Comparison of ENCODE assay signal across 9 mouse cellular contexts in the genomic region with DNA sequence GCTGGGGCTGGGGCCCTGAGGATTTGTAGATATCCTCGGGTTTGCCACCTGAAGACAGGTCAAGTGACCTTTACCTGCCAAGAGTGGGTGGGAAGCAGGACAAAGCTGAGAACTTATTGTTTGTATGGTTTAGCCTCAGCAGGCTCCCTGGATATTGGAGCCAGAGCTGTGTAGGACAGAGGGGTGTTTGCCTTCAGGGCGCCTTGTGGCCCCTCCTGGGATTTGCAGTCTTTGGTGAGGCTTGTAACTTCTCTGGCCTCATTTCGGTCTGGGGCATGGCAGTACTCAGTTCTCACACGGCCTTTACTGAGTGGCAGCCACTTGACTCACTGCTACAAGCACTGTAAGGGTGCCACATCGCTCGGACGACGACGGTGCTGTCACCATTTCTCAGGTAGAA.
A peak's percentile ranks its signal among the peaks of the same experiment; 100 is the strongest.
DNase-seq lines count a peak whose midpoint lies in the region; ATAC-seq and TF ChIP-seq lines count a peak whose summit lies in the region.
"Had no signal": no experiment of that assay in that cellular context is flagged by ENCODE, and none has a peak within 500 bp of the region (broad histone marks: within the 10 kb centered on the region; RNA-seq: fewer than 3 reads in every experiment).

No protein-coding gene starts in this region.

- H3K27ac ChIP-seq in kidney, postnatal 0 days, result no peak overlapping the region
- H3K27ac ChIP-seq in embryonic facial prominence, embryonic 14.5 days (replicated peaks; ENCODE audit: low read depth, low read length), result no peak overlapping the region
- H3K27ac ChIP-seq in hindbrain, embryonic 16.5 days (ENCODE audit: low read depth, low read length), result peak overlapping the region; percentile 40; the same call in 1 of the 2 replicates
- 0 out of 2 replicates have a peak overlapping the region, but pooled peaks have one; percentile 33 for H3K27ac ChIP-seq in midbrain, embryonic 16.5 days (ENCODE audit: low read length)

- 0 out of 2 replicates have a peak, but pooled peaks cover 3% of the 10 kb centered on the region for H3K4me1 ChIP-seq in kidney, postnatal 0 days (replicated peaks; ENCODE audit: insufficient read depth, low read length)
- H3K4me1 ChIP-seq in embryonic facial prominence, embryonic 14.5 days (ENCODE audit: control insufficient read depth, insufficient read depth, low read length), result peaks cover 14% of the 10 kb centered on the region
- peaks cover 11% of the 10 kb centered on the region for H3K4me1 ChIP-seq in hindbrain, embryonic 16.5 days (ENCODE audit: control insufficient read depth, insufficient read depth, low read depth, low read length)
- H3K4me1 ChIP-seq in midbrain, embryonic 16.5 days (ENCODE audit: control insufficient read depth, insufficient read depth, low read length), result peaks cover 10% of the 10 kb centered on the region

- 0 out of 2 replicates have a peak, but pooled peaks have one; percentile 2 for ATAC-seq in kidney, postnatal 0 days (replicated peaks; ENCODE audit: low FRiP score, low read depth)
- no peak for ATAC-seq in embryonic facial prominence, embryonic 14.5 days (ENCODE audit: low read depth)
- peak; percentile 22 for ATAC-seq in hindbrain, embryonic 16.5 days
- ATAC-seq in midbrain, embryonic 16.5 days, result peak; percentile 23; the same call in 1 of the 2 replicates

- TF ChIP-seq CTCF in kidney, postnatal 0 days (IDR thresholded peaks at IDR 0.05; ENCODE audit: low read depth), result no peak

- no peak overlapping the region for H3K9ac ChIP-seq in kidney, postnatal 0 days (ENCODE audit: low read depth, low read length)
- H3K9ac ChIP-seq in embryonic facial prominence, embryonic 14.5 days (ENCODE audit: low read depth, low read length), result no peak overlapping the region
- peak overlapping the region; percentile 64; the same call in 1 of the 2 replicates for H3K9ac ChIP-seq in hindbrain, embryonic 16.5 days (ENCODE audit: low read depth, low read length)
- H3K9ac ChIP-seq in midbrain, embryonic 16.5 days (ENCODE audit: low read depth, low read length), result peak overlapping the region; percentile 67; the same call in 1 of the 2 replicates

- H3K4me3 ChIP-seq in kidney, postnatal 0 days (replicated peaks; ENCODE audit: low read depth, low read length), result no peak overlapping the region
- H3K4me3 ChIP-seq in embryonic facial prominence, embryonic 14.5 days (ENCODE audit: low read depth, low read length), result peak overlapping the region; percentile 34; the same call in 1 of the 2 replicates
- H3K4me3 ChIP-seq in hindbrain, embryonic 16.5 days (ENCODE audit: low read length), result peak overlapping the region; percentile 39; the same call in 1 of the 2 replicates
- H3K4me3 ChIP-seq in midbrain, embryonic 16.5 days (ENCODE audit: low read depth, low read length), result peak overlapping the region; percentile 31

- 56% methylated on average over 9 of the region's 9 CpGs for WGBS in kidney, postnatal 0 days
- WGBS in embryonic facial prominence, embryonic 14.5 days, result 30% methylated on average over 9 of the region's 9 CpGs
- WGBS in hindbrain, embryonic 16.5 days, result 36% methylated on average over 9 of the region's 9 CpGs
- WGBS in midbrain, embryonic 16.5 days, result 24% methylated on average over 9 of the region's 9 CpGs

- DNase-seq in kidney, postnatal 0 days (ENCODE audit: low spot score), result no peak
- DNase-seq in kidney, postnatal 25 days, result no peak
- no peak for DNase-seq in embryonic facial prominence, embryonic 14.5 days (ENCODE audit: low spot score)
- DNase-seq in thymus, postnatal 36 days, result no peak
- no peak for DNase-seq in frontal cortex, postnatal 25 days (ENCODE audit: low spot score in 2 of 2)
- DNase-seq in gastrocnemius, adult 8-10 months (ENCODE audit: low spot score in 2 of 2), result no peak
- DNase-seq: kidney, adult 8-10 months had no signal

- no peaks in the 10 kb centered on the region for H3K27me3 ChIP-seq in kidney, postnatal 0 days (ENCODE audit: insufficient read depth, low read length)
- no peaks in the 10 kb centered on the region; the same call in 1 of the 2 replicates for H3K27me3 ChIP-seq in embryonic facial prominence, embryonic 14.5 days (replicated peaks; ENCODE audit: control insufficient read depth, insufficient read depth, low read length)
- no peaks in the 10 kb centered on the region for H3K27me3 ChIP-seq in hindbrain, embryonic 16.5 days (replicated peaks; ENCODE audit: control insufficient read depth, insufficient read depth, low read length)
- no peaks in the 10 kb centered on the region for H3K27me3 ChIP-seq in midbrain, embryonic 16.5 days (ENCODE audit: control insufficient read depth, insufficient read depth, low read depth, low read length)

- H3K4me2 ChIP-seq in kidney, postnatal 0 days (ENCODE audit: low read length), result peak overlapping the region; percentile 51; the same call in 1 of the 2 replicates
- H3K4me2 ChIP-seq in embryonic facial prominence, embryonic 14.5 days (ENCODE audit: low read depth, low read length), result peak overlapping the region; percentile 64
- H3K4me2 ChIP-seq in hindbrain, embryonic 16.5 days (ENCODE audit: low read length), result peak overlapping the region; percentile 82
- peak overlapping the region; percentile 81 for H3K4me2 ChIP-seq in midbrain, embryonic 16.5 days (ENCODE audit: low read length)

- no peaks in the 10 kb centered on the region for H3K9me3 ChIP-seq in kidney, postnatal 0 days (replicated peaks; ENCODE audit: low read length)
- H3K9me3 ChIP-seq in embryonic facial prominence, embryonic 14.5 days (ENCODE audit: control insufficient read depth, low read length), result no peaks in the 10 kb centered on the region
- no peaks in the 10 kb centered on the region for H3K9me3 ChIP-seq in hindbrain, embryonic 16.5 days (ENCODE audit: control insufficient read depth, low read length)
- H3K9me3 ChIP-seq in midbrain, embryonic 16.5 days (replicated peaks; ENCODE audit: control insufficient read depth, low read length, poor library complexity, severe bottlenecking), result no peaks in the 10 kb centered on the region

- no peaks in the 10 kb centered on the region for H3K36me3 ChIP-seq in kidney, postnatal 0 days (ENCODE audit: insufficient read depth, low read length)
- no peaks in the 10 kb centered on the region for H3K36me3 ChIP-seq in embryonic facial prominence, embryonic 14.5 days (ENCODE audit: control insufficient read depth, insufficient read depth, low read length)
- no peaks in the 10 kb centered on the region for H3K36me3 ChIP-seq in hindbrain, embryonic 16.5 days (ENCODE audit: control insufficient read depth, insufficient read depth, low read length)
- no peaks in the 10 kb centered on the region for H3K36me3 ChIP-seq in midbrain, embryonic 16.5 days (ENCODE audit: control insufficient read depth, insufficient read depth, low read length)

Comparison
In these comparisons a context has a peak if more than half of its experiments do, and no peak if none do; other contexts are left out.
1. H3K27ac ChIP-seq: peak in hindbrain, embryonic 16.5 days (single experiment) and midbrain, embryonic 16.5 days (single experiment); none in kidney, postnatal 0 days (single experiment) and embryonic facial prominence, embryonic 14.5 days (single experiment).
2. H3K9ac ChIP-seq: peak in hindbrain, embryonic 16.5 days (single experiment) and midbrain, embryonic 16.5 days (single experiment); none in kidney, postnatal 0 days (single experiment) and embryonic facial prominence, embryonic 14.5 days (single experiment).
3. Peak in every context shown above with its lines, with median percentiles within 50 percentile points of each other: H3K4me2 ChIP-seq.